Mouse (Mus musculus) liver, embryonic 12.5 days (tissue): ENCODE measurements around the gene Fbxw5. TPM values are rescaled to one million over a fixed set of nuclear protein-coding genes. Genes with fewer than 3 reads are reported as not detected.

Experiments
- ATAC-seq: fragments of 200-750 bp; cut with Nextera tagmentation; 2 replicates; pipeline ENCODE4 v1.8.0; 2017; ENCODE audit warnings: moderate number of reproducible peaks, mild to moderate bottlenecking, moderate library complexity
- H3K27ac ChIP-seq: fragments of 300-500 bp; sonication (generic); 2 replicates; pipeline ENCODE4 v1.5.1; 2016; ENCODE audit warnings: mild to moderate bottlenecking
- H3K27me3 ChIP-seq: fragments of 300-500 bp; sonication (generic); replicated peaks from 2 replicates; pipeline ENCODE4 v1.6.1; 2016; ENCODE audit warnings: mild to moderate bottlenecking, moderate library complexity
- H3K36me3 ChIP-seq: fragments of 300-500 bp; sonication (generic); 2 replicates; pipeline ENCODE4 v1.6.1; 2016; ENCODE audit warnings: mild to moderate bottlenecking, moderate library complexity
- H3K4me1 ChIP-seq: fragments of 300-500 bp; sonication (generic); 2 replicates; pipeline ENCODE4 v1.6.1; 2016
- H3K4me2 ChIP-seq: fragments of 300-500 bp; sonication (generic); 2 replicates; pipeline ENCODE4 v1.6.1; 2016; ENCODE audit warnings: mild to moderate bottlenecking, moderate library complexity
- H3K4me3 ChIP-seq: fragments of 300-500 bp; sonication (generic); 2 replicates; pipeline ENCODE4 v1.5.1; 2016; ENCODE audit warnings: mild to moderate bottlenecking, moderate library complexity
- H3K9ac ChIP-seq: fragments of 300-500 bp; sonication (generic); 2 replicates; pipeline ENCODE4 v1.6.1; 2016; ENCODE audit warnings: mild to moderate bottlenecking, moderate library complexity
- H3K9me3 ChIP-seq: fragments of 300-500 bp; sonication (generic); replicated peaks from 2 replicates; pipeline ENCODE4 v1.6.1; 2016; ENCODE audit warnings: mild to moderate bottlenecking, moderate library complexity
- WGBS: fragments of 180-500 bp; shearing (Covaris S2); methylation state at CpG from one replicate; pipeline ENCODE4 v1.1.7; 2016; ENCODE audit not compliant: insufficient replicate concordance; 5-methylcytosine and 5-hydroxymethylcytosine counted together
- polyA plus RNA-seq: library from polyadenylated mRNA; unstranded; fragments of >200 nt; fragmentation: Nextera tagmentation; extraction: Ambion mirVana; gene quantifications from 2 replicates; pipeline ENCODE4 v1.2.1, GENCODE M21; 2016

Fbxw5 gene
- polyA plus RNA-seq, 1 experiment from 2014 or later: 42.7 TPM

GRCm38 (mm10) chr2:25482969-25483368, 17.6 kb upstream of the Fbxw5 start:
- Histone ChIP-seq H3K27ac (no peak overlapping the region), H3K9me3 (no peaks in the 10 kb centered on the region), H3K9ac (no peak overlapping the region), H3K27me3 (0 out of 2 replicates have a peak, but pooled peaks cover 3% of the 10 kb centered on the region), H3K4me3 (no peak overlapping the region), H3K4me2 (no peak overlapping the region), H3K4me1 (peaks cover 32% of the 10 kb centered on the region), H3K36me3 (no peaks in the 10 kb centered on the region)
- WGBS: 16% methylated on average over 7 of the region's 7 CpGs
- no peak for ATAC-seq

- Histone ChIP-seq H3K9ac (no peak overlapping the region), H3K4me2 (no peak overlapping the region), H3K27ac (peak overlapping the region; percentile 50), H3K27me3 (no peaks in the 10 kb centered on the region), H3K9me3 (no peaks in the 10 kb centered on the region), H3K4me3 (no peak overlapping the region), H3K4me1 (peaks cover 37% of the 10 kb centered on the region), H3K36me3 (no peaks in the 10 kb centered on the region)
- WGBS: 53% methylated on average over 11 of the region's 11 CpGs
- peak; percentile 52 for ATAC-seq
Observed at GRCm38 (mm10) chr2:25484901-25485647, 15.5 kb upstream of the Fbxw5 start.

GRCm38 (mm10) chr2:25487965-25488670, 12.4 kb upstream of the Fbxw5 start:
- H3K27me3 ChIP-seq: 0 out of 2 replicates have a peak, but pooled peaks cover 2% of the 10 kb centered on the region
- ATAC-seq: peak; percentile 78
- H3K4me1 ChIP-seq: peaks cover 37% of the 10 kb centered on the region
- no peak overlapping the region; the same call in 1 of the 2 replicates for H3K9ac ChIP-seq
- no peak overlapping the region for H3K4me3 ChIP-seq
- WGBS: 53% methylated on average over 6 of the region's 6 CpGs
- peak overlapping the region; percentile 15; the same call in 1 of the 2 replicates for H3K4me2 ChIP-seq
- no peak overlapping the region for H3K27ac ChIP-seq
- H3K36me3 ChIP-seq: no peaks in the 10 kb centered on the region
- H3K9me3 ChIP-seq: no peaks in the 10 kb centered on the region

- Histone ChIP-seq H3K9me3 (no peaks in the 10 kb centered on the region), H3K27ac (no peak overlapping the region), H3K4me3 (no peak overlapping the region), H3K27me3 (0 out of 2 replicates have a peak, but pooled peaks cover 6% of the 10 kb centered on the region), H3K4me2 (0 out of 2 replicates have a peak overlapping the region, but pooled peaks have one; percentile 15), H3K9ac (no peak overlapping the region), H3K4me1 (peaks cover 37% of the 10 kb centered on the region), H3K36me3 (no peaks in the 10 kb centered on the region)
- no peak for ATAC-seq
- WGBS: 68% methylated on average over 7 of the region's 7 CpGs
Observed at GRCm38 (mm10) chr2:25488671-25489068, 11.9 kb upstream of the Fbxw5 start.

GRCm38 (mm10) chr2:25492988-25493387, 7.6 kb upstream of the Fbxw5 start:
- H3K4me1 ChIP-seq: peaks cover 14% of the 10 kb centered on the region
- WGBS: 63% methylated on average over 5 of the region's 5 CpGs

GRCm38 (mm10) chr2:25493476-25493961, 7.0 kb upstream of the Fbxw5 start, which contains the start of gene Lcn12:
TSS of gene Lcn12 (minus strand) at chr2:25493911.
- H3K9me3 ChIP-seq: no peaks in the 10 kb centered on the region
- ATAC-seq: no peak
- H3K27me3 ChIP-seq: 0 out of 2 replicates have a peak, but pooled peaks cover 9% of the 10 kb centered on the region
- H3K4me1 ChIP-seq: peaks cover 15% of the 10 kb centered on the region
- no peak within 1 kb of the TSS for H3K9ac ChIP-seq
- 63% methylated on average over 5 of the region's 5 CpGs for WGBS
- H3K4me2 ChIP-seq: no peak within 1 kb of the TSS
- no peak within 1 kb of the TSS for H3K27ac ChIP-seq
- no peaks in the 10 kb centered on the region for H3K36me3 ChIP-seq
- H3K4me3 ChIP-seq: no peak within 1 kb of the TSS

More at GRCm38 (mm10) chr2:25492988-25493387, 7.6 kb upstream of the Fbxw5 start:
- Histone ChIP-seq H3K36me3 (no peaks in the 10 kb centered on the region), H3K9me3 (no peaks in the 10 kb centered on the region), H3K4me3 (no peak overlapping the region), H3K27me3 (0 out of 2 replicates have a peak, but pooled peaks cover 9% of the 10 kb centered on the region), H3K9ac (no peak overlapping the region), H3K27ac (no peak overlapping the region), H3K4me2 (no peak overlapping the region)
- no peak for ATAC-seq

GRCm38 (mm10) chr2:25496462-25496861, 4.1 kb upstream of the Fbxw5 start:
- H3K36me3 ChIP-seq: no peaks in the 10 kb centered on the region
- WGBS: 43% methylated on average over 4 of the region's 4 CpGs
- H3K4me1 ChIP-seq: peaks cover 29% of the 10 kb centered on the region
- H3K9ac ChIP-seq: no peak overlapping the region
- no peak overlapping the region for H3K4me2 ChIP-seq
- H3K9me3 ChIP-seq: no peaks in the 10 kb centered on the region
- 0 out of 2 replicates have a peak, but pooled peaks cover 8% of the 10 kb centered on the region for H3K27me3 ChIP-seq
- H3K27ac ChIP-seq: no peak overlapping the region
- ATAC-seq: no peak
- no peak overlapping the region for H3K4me3 ChIP-seq

GRCm38 (mm10) chr2:25497846-25498575, 2.5 kb upstream of the Fbxw5 start:
- peaks cover 44% of the 10 kb centered on the region for H3K4me1 ChIP-seq

GRCm38 (mm10) chr2:25498622-25499478, 1.7 kb upstream of the Fbxw5 start:
- 48% methylated on average over 15 of the region's 15 CpGs for WGBS
- Histone ChIP-seq H3K36me3 (peaks cover 10% of the 10 kb centered on the region), H3K9me3 (no peaks in the 10 kb centered on the region), H3K9ac (no peak overlapping the region), H3K27me3 (0 out of 2 replicates have a peak, but pooled peaks cover under 1% of the 10 kb centered on the region), H3K27ac (no peak overlapping the region), H3K4me2 (no peak overlapping the region), H3K4me1 (peaks cover 53% of the 10 kb centered on the region), H3K4me3 (no peak overlapping the region)
- no peak for ATAC-seq

More at GRCm38 (mm10) chr2:25497846-25498575, 2.5 kb upstream of the Fbxw5 start:
- H3K9ac ChIP-seq: no peak overlapping the region
- no peak overlapping the region for H3K4me3 ChIP-seq
- 48% methylated on average over 6 of the region's 6 CpGs for WGBS
- H3K27ac ChIP-seq: no peak overlapping the region
- H3K36me3 ChIP-seq: peaks cover 2% of the 10 kb centered on the region; the same call in 1 of the 2 replicates
- H3K9me3 ChIP-seq: no peaks in the 10 kb centered on the region
- no peak overlapping the region for H3K4me2 ChIP-seq
- no peak for ATAC-seq
- 0 out of 2 replicates have a peak, but pooled peaks cover 6% of the 10 kb centered on the region for H3K27me3 ChIP-seq

GRCm38 (mm10) chr2:25500071-25500575, 427 bp upstream of the Fbxw5 start:
- 58% methylated on average over 6 of the region's 6 CpGs for WGBS
- H3K4me2 ChIP-seq: peak overlapping the region; percentile 91
- peak overlapping the region; percentile 90 for H3K9ac ChIP-seq
- peaks cover 23% of the 10 kb centered on the region for H3K36me3 ChIP-seq
- no peaks in the 10 kb centered on the region for H3K9me3 ChIP-seq
- H3K27me3 ChIP-seq: no peaks in the 10 kb centered on the region
- H3K4me1 ChIP-seq: peaks cover 61% of the 10 kb centered on the region
- H3K27ac ChIP-seq: peak overlapping the region; percentile 91
- peak; percentile 10; the same call in 1 of the 2 replicates for ATAC-seq
- H3K4me3 ChIP-seq: peak overlapping the region; percentile 80
